Mouse (Mus musculus): ENCODE results near the gene Npas3.

- TF ChIP-seq POLR2A (IDR thresholded peaks at IDR 0.05; ENCODE audit: control insufficient read depth, extremely low read depth, insufficient read depth, low read length, poor library complexity) (no peak), CTCF (IDR thresholded peaks at IDR 0.05; ENCODE audit: borderline replicate concordance, control insufficient read depth, extremely low read depth, insufficient read depth, low read length, poor library complexity) (no peak)
Measured at GRCm38 (mm10) chr12:53581181-53581580, 332.7 kb downstream of the Npas3 start.
